Mouse (Mus musculus) layer of hippocampus, adult 11-12 months (tissue): ENCODE results near the gene Hist1h4h.
"Not testable (repeated sequence)": the region's sequence is repeated elsewhere in the genome, so short reads cannot be mapped to it uniquely, and the experiment has no call there.

Experiments
- DNase-seq: peaks from one replicate; pipeline ENCODE4 v3.0.0; 2022; ENCODE audit warnings: low spot score

Hist1h4h gene

GRCm38 (mm10) chr13:23554925-23555838 is 24.3 kb downstream of the Hist1h4h start:
- peak; percentile 81 for DNase-seq

- peak; percentile 76 for DNase-seq
These were observed 25.1 kb downstream of the Hist1h4h start for GRCm38 (mm10) chr13:23555839-23556416.

GRCm38 (mm10) chr13:23556906-23557305 is 26.1 kb downstream of the Hist1h4h start:
- no peak for DNase-seq

- DNase-seq = not testable (repeated sequence)
These were observed 29.8 kb downstream of the Hist1h4h start for GRCm38 (mm10) chr13:23560699-23561098.

GRCm38 (mm10) chr13:23561531-23561882 is 30.7 kb downstream of the Hist1h4h start:
- DNase-seq = not testable (repeated sequence)

- peak; percentile 96 for DNase-seq
These were observed 31.2 kb downstream of the Hist1h4h start, which contains the start of gene Hist1h3e for GRCm38 (mm10) chr13:23561883-23562659. Hist1h3e (minus strand) TSS chr13:23562369.

GRCm38 (mm10) chr13:23562699-23563462 is 32.0 kb downstream of the Hist1h4h start:
- peak; percentile 43 for DNase-seq

- no peak for DNase-seq
These were observed 33.6 kb downstream of the Hist1h4h start for GRCm38 (mm10) chr13:23564482-23564881.

- DNase-seq = not testable (repeated sequence)
These were observed 39.6 kb downstream of the Hist1h4h start for GRCm38 (mm10) chr13:23570261-23571021.

GRCm38 (mm10) chr13:23571022-23571503 is 40.2 kb downstream of the Hist1h4h start, which contains the start of the genes Hist1h2ae and Hist1h2bg:
Hist1h2ae (minus strand) TSS chr13:23571220.
Hist1h2bg (plus strand) TSS chr13:23571396.
- DNase-seq = peak; percentile 78

GRCm38 (mm10) chr13:23571504-23572217 is 40.8 kb downstream of the Hist1h4h start:
- not testable (repeated sequence) for DNase-seq

- no peak for DNase-seq
These were observed 41.6 kb downstream of the Hist1h4h start for GRCm38 (mm10) chr13:23572218-23573033.

GRCm38 (mm10) chr13:23573034-23573897 is 42.4 kb downstream of the Hist1h4h start:
- DNase-seq = not testable (repeated sequence)

- peak; percentile 93 for DNase-seq
These were observed 43.2 kb downstream of the Hist1h4h start, which contains the start of the genes Hist1h2bf and Hist1h2ad for GRCm38 (mm10) chr13:23573898-23574524. Hist1h2bf (minus strand) TSS chr13:23574196. Hist1h2ad (plus strand) TSS chr13:23574381.

GRCm38 (mm10) chr13:23574546-23575170 is 43.8 kb downstream of the Hist1h4h start:
- not testable (repeated sequence) for DNase-seq

GRCm38 (mm10) chr13:23575271-23575851 is 44.5 kb downstream of the Hist1h4h start, which contains the start of gene Hist1h3d:
Hist1h3d (plus strand) TSS chr13:23575763.
- peak; percentile 72 for DNase-seq
